Mouse (Mus musculus) urinary bladder, adult 2 months (tissue): Measurements from ENCODE around the gene Fam181a. TPM values are rescaled to one million over a fixed set of nuclear protein-coding genes. Genes with fewer than 3 reads are reported as not detected.

ENCODE experiments used
- DNase-seq: peaks from one replicate; pipeline ENCODE4 v3.0.0; 2022; ENCODE audit warnings: low spot score
- polyA plus RNA-seq: library from polyadenylated mRNA; depleted of rRNA; stranded (reverse); fragments of >200 nt; gene quantifications from 2 replicates; pipeline ENCODE4 v1.2.3, GENCODE M21; 2012; rRNA removed

Fam181a gene
- polyA plus RNA-seq, 1 experiment = not detected

GRCm38 (mm10) chr12:103356415-103356748 lies 45.6 kb downstream of the Fam181a start:
- DNase-seq = no peak

DNA sequence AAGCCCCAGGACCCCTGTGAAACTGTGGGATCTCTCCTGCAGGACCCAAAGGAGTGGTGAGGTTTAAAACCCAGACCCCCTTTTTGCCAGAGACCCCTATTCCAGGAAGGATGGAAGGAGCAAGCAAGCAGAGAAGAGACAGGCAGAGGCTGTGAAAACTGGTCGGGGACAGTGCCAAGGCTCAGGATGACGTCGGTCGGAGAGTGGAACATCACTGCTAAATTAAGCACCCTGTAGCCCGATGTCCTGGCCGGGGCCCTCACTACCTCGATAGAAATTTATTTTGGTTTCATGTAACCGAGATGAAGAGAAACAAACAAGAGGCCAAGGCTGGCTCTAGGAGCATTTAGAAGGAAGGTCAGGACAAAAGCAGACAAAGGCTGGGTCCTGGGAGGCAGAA lies 47.4 kb downstream of the Fam181a start:
- no peak for DNase-seq

DNA sequence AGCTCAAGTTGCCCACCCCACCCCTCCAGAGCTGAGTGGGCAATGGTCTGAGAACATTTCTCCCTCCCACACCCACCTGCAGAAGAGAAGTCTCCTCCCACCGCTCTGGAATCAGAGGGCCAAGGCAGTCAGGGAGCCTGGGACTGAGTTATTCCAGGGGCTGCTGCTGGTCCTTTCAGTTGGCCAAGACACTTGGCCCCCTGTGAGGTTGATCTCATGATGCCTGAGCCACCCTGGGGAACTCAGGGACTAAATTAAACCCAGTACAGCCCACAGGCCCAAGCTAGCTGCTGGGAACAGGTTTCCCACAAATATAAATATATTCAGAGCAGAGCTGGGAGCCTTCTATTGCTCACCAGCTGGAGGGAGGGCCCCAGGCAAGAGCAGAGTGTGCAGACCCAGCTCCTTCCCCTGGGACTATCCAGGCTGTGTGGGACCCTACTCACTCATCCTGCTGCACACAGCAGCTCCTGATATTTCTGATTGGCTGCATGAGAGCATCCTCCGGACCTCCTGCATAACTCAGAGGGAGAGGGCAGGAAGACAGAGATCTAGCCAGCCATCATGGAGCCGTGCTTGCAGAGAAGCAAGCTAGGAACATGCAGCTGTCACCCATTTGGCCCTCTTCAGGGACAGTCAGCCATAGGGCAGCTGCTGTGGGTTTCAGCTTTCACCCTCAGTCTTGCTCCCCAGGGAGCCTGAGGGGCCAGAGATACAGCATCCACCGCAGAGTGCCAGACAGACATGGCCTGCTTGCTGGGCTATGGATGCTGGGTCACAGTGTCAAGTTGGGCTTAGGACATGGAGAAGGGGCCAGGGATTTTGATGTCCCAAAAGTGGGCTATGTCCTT lies 48.4 kb downstream of the Fam181a start:
- DNase-seq = no peak

- no peak for DNase-seq
Observed at GRCm38 (mm10) chr12:103360812-103361211, 50.0 kb downstream of the Fam181a start.

DNA sequence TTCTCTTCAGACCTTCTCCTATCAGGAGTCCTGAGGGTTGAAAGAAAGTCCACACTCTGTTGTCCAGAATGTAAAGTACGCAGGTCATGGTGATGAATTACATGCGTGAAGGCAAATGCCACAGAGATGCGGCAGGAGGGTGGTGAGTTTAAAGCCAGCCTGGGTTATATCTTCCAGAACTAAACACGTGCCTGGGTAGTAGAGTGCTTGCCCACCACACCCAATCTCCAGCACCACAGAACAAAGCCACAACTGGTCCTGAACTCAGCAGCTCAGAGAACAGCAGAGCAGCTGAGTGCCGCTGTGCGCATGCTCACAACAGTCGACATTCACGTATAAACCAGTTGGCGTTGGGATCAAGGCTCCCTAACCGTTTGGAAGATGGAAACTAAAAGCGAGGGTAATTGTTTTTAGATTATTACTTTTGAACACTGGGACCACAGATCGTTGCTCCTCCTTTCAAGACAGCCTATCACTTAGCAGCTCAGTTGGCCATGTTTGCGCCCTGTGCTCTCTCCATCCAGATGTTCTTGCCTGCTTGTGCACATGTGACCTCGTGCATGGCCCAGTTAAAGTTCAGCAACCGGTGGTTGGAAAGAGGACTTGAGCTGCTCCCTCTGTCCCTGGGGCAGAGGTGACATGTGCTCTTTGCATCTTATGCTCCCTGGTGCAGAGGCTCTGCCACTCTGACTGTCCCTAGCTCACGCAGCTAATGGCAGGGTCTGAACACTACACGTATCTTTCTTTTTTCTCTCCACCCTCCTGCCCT lies 50.9 kb downstream of the Fam181a start:
- DNase-seq = no peak

DNA sequence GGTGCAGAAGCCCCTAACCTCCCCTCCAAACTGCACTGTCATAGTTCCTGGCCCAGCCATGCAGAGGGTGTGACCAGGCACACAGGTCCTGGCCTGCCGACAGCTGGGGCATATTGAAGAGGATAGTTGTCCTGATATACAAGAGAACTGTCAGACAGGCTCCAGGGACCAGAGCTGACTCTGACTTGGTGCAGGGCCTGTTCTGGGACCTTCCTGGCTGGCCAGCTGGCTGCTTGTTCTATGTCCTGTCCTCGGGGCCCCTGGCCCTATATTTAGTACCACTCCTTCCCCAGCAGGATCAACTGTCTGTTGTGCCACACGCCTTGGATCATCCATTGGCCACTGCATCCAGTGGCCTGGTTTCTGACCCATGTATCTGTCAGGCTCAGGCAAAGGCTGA lies 51.6 kb downstream of the Fam181a start:
- no peak for DNase-seq

Other genes with a start within 250 kb of the Fam181a start
- 7.5 and 8.4 TPM in 2 replicates for gene Prima1, start 68.8 kb upstream of the Fam181a start, polyA plus RNA-seq
- 46.8 and 55.6 TPM in 2 replicates for gene Asb2, start 45.0 kb downstream of the Fam181a start, polyA plus RNA-seq
- gene Otub2, start 77.7 kb downstream of the Fam181a start, polyA plus RNA-seq = 10.8 and 12.5 TPM in 2 replicates
- 0.49 and 0.59 TPM in 2 replicates for gene 9330161L09Rik, start 96.8 kb downstream of the Fam181a start, polyA plus RNA-seq
- 59.5 and 69.6 TPM in 2 replicates for gene Ddx24, start 114.9 kb downstream of the Fam181a start, polyA plus RNA-seq
- gene Ifi27, start 123.2 kb downstream of the Fam181a start, polyA plus RNA-seq = 201 and 267 TPM in 2 replicates
- gene Ifi27l2a, start 132.7 kb downstream of the Fam181a start, polyA plus RNA-seq = 417 and 461 TPM in 2 replicates
- 0.57 and 0.78 TPM in 2 replicates for gene Ifi27l2b, start 146.2 kb downstream of the Fam181a start, polyA plus RNA-seq
- 2.9 and 3.8 TPM in 2 replicates for gene Ppp4r4, start 221.3 kb downstream of the Fam181a start, polyA plus RNA-seq